In the genomic region with DNA sequence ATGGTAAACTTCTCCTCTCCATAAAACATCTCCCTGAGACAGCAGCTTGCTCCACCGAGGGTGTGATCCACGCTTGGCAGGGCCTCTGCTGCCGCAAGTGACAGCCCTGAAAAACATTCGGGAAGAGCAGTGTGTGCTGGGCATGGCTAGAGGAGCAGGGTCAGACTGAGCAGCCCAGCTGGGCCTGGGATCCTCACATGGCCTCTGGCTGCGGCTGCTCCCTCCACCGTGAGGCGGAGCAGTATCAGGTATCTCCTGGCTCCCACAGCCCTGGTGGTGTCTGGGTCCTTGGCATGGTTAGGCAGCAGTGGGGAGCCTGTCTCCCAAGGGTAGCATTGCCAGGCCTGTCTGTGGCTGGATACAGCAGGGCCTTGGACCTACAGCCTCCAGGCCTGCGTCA, we compare ENCODE assay signal across 9 mouse cellular contexts. TPM values are rescaled to one million over a fixed set of nuclear protein-coding genes. Genes with fewer than 3 reads are reported as not detected.
DNase-seq lines count a peak whose midpoint lies in the region; ATAC-seq and TF ChIP-seq lines count a peak whose summit lies in the region.
"Had no signal": no experiment of that assay in that cellular context is flagged by ENCODE, and none has a peak within 500 bp of the region (broad histone marks: within the 10 kb centered on the region; RNA-seq: fewer than 3 reads in every experiment).

No protein-coding gene starts in this region.

- no peak overlapping the region for H3ac ChIP-seq in myocyte (ENCODE audit: control insufficient read depth, insufficient read length)

- no peak for TF ChIP-seq CTCF in cerebellum, adult 2 months (IDR thresholded peaks at IDR 0.05; ENCODE audit: borderline replicate concordance, insufficient read depth, low read depth, low read length)
- no peak for TF ChIP-seq CTCF in left cerebral cortex, adult 2 months (IDR thresholded peaks at IDR 0.05)

- 11% methylated on average over 8 of the region's 8 CpGs for WGBS in cerebellum, adult 2 months
- 26% methylated on average over 8 of the region's 8 CpGs for WGBS in forebrain, embryonic 16.5 days
- WGBS in hindbrain, embryonic 15.5 days: 19% methylated on average over 8 of the region's 8 CpGs

- H3K9me3 ChIP-seq in forebrain, embryonic 16.5 days (ENCODE audit: control insufficient read depth, low read length): no peaks in the 10 kb centered on the region
- no peaks in the 10 kb centered on the region for H3K9me3 ChIP-seq in hindbrain, embryonic 15.5 days
- H3K9me3 ChIP-seq: liver, embryonic 15.5 days had no signal

- no peak overlapping the region for H3K4me3 ChIP-seq in cerebellum, adult 2 months (replicated peaks; ENCODE audit: insufficient read depth, low read depth, low read length)
- no peak overlapping the region for H3K4me3 ChIP-seq in forebrain, embryonic 16.5 days (replicated peaks; ENCODE audit: low read length)
- H3K4me3 ChIP-seq in hindbrain, embryonic 15.5 days: no peak overlapping the region
- no peak overlapping the region for H3K4me3 ChIP-seq in myocyte
- no peak overlapping the region for H3K4me3 ChIP-seq in left cerebral cortex, adult 2 months
- H3K4me3 ChIP-seq: liver, embryonic 15.5 days had no signal

- H3K9ac ChIP-seq in forebrain, embryonic 16.5 days (replicated peaks; ENCODE audit: low read depth, low read length): no peak overlapping the region
- H3K9ac ChIP-seq in hindbrain, embryonic 15.5 days: no peak overlapping the region
- H3K9ac ChIP-seq: liver, embryonic 15.5 days had no signal

- intact Hi-C loops in left cerebral cortex, adult 2 months (cut with DNase I): no loop called here

- H3K79me2 ChIP-seq in myocyte (ENCODE audit: control insufficient read depth, insufficient read depth): peaks cover 95% of the 10 kb centered on the region

- H3K36me3 ChIP-seq in forebrain, embryonic 16.5 days (ENCODE audit: control insufficient read depth, insufficient read depth): no peaks in the 10 kb centered on the region
- H3K36me3 ChIP-seq in hindbrain, embryonic 15.5 days: no peaks in the 10 kb centered on the region
- no peaks in the 10 kb centered on the region for H3K36me3 ChIP-seq in myocyte (ENCODE audit: control insufficient read depth, insufficient read depth)
- H3K36me3 ChIP-seq: liver, embryonic 15.5 days had no signal

- peak; percentile 32 for ATAC-seq in forebrain, embryonic 16.5 days
- ATAC-seq in hindbrain, embryonic 15.5 days (ENCODE audit: low FRiP score, low read depth): no peak

- peak overlapping the region; percentile 49 for H3K27ac ChIP-seq in cerebellum, adult 2 months (ENCODE audit: insufficient read depth, low read length)
- H3K27ac ChIP-seq in forebrain, embryonic 16.5 days (ENCODE audit: low read length): peak overlapping the region; percentile 84
- H3K27ac ChIP-seq in hindbrain, embryonic 15.5 days (replicated peaks): peak overlapping the region; percentile 75
- no peak overlapping the region; the same call in 1 of the 2 replicates for H3K27ac ChIP-seq in left cerebral cortex, adult 2 months
- H3K27ac ChIP-seq: liver, embryonic 15.5 days had no signal

- no peak for TF ChIP-seq POLR2A in cerebellum, adult 2 months (IDR thresholded peaks at IDR 0.05; ENCODE audit: borderline replicate concordance, insufficient read depth, low read length)
- peak; percentile 39 for TF ChIP-seq POLR2A in myocyte (IDR thresholded peaks at IDR 0.05; ENCODE audit: insufficient read length, low read depth)

- H3K27me3 ChIP-seq in cerebellum, adult 2 months (ENCODE audit: control insufficient read depth, insufficient read depth, low read length): no peaks in the 10 kb centered on the region
- no peaks in the 10 kb centered on the region for H3K27me3 ChIP-seq in forebrain, embryonic 16.5 days (replicated peaks; ENCODE audit: control insufficient read depth, insufficient read depth, low read length)
- H3K27me3 ChIP-seq in hindbrain, embryonic 15.5 days: no peaks in the 10 kb centered on the region
- no peaks in the 10 kb centered on the region for H3K27me3 ChIP-seq in myocyte (ENCODE audit: control insufficient read depth, insufficient read depth, insufficient read length)
- H3K27me3 ChIP-seq: liver, embryonic 15.5 days had no signal

- peak; percentile 63 to 64 for DNase-seq in cerebellum, adult 2 months
- no peak for DNase-seq in cerebellum, adult 11 months
- peak; percentile 89 for DNase-seq in MN1 (ENCODE audit: low spot score)
- no peak for DNase-seq in left cerebral cortex, adult 2 months (ENCODE audit: extremely low spot score in 1 of 2, low spot score in 2 of 2)
- no peak for DNase-seq in urinary bladder, postnatal 25 days (ENCODE audit: low spot score)

- H3K4me1 ChIP-seq in cerebellum, adult 2 months (ENCODE audit: control insufficient read depth, insufficient read depth, low read length): peaks cover 83% of the 10 kb centered on the region
- H3K4me1 ChIP-seq in forebrain, embryonic 16.5 days (replicated peaks; ENCODE audit: control insufficient read depth, insufficient read depth, low read length): peaks cover 68% of the 10 kb centered on the region
- H3K4me1 ChIP-seq in hindbrain, embryonic 15.5 days (replicated peaks): peaks cover 100% of the 10 kb centered on the region

- H3K4me2 ChIP-seq in forebrain, embryonic 16.5 days (ENCODE audit: low read length): 0 out of 2 replicates have a peak overlapping the region, but pooled peaks have one; percentile 6
- no peak overlapping the region for H3K4me2 ChIP-seq in hindbrain, embryonic 15.5 days
- H3K4me2 ChIP-seq in myocyte (ENCODE audit: low read depth): peak overlapping the region; percentile 55
- H3K4me2 ChIP-seq: liver, embryonic 15.5 days had no signal

TF ChIP-seq in myocyte, 11 proteins besides CTCF, POLR2A, EP300 and RAD21:
- TF ChIP-seq USF1 (IDR thresholded peaks at IDR 0.05; ENCODE audit: low read depth) (no peak), TCF12 (IDR thresholded peaks at IDR 0.05; ENCODE audit: insufficient read depth, poor library complexity, severe bottlenecking) (peak; percentile 30), CEBPB (IDR thresholded peaks at IDR 0.05; ENCODE audit: insufficient read depth, poor library complexity, severe bottlenecking) (no peak), REST (IDR thresholded peaks at IDR 0.05; ENCODE audit: insufficient read depth, insufficient read length) (no peak), MAX (IDR thresholded peaks at IDR 0.05; ENCODE audit: low read depth) (no peak), E2F4 (IDR thresholded peaks at IDR 0.05; ENCODE audit: insufficient read depth) (no peak), POLR2AphosphoS2 (IDR thresholded peaks at IDR 0.05; ENCODE audit: insufficient read length, low read depth) (peak; percentile 40), SRF (IDR thresholded peaks at IDR 0.05; ENCODE audit: control insufficient read depth, insufficient read length, low read depth) (peak; percentile 58), MYOD1 (IDR thresholded peaks at IDR 0.05; ENCODE audit: control insufficient read depth in 1 of 3, insufficient read length in 2 of 3, low read depth in 2 of 3) (peak in 2 of 3 experiments; percentile 80 to 91), MYOG (IDR thresholded peaks at IDR 0.05; ENCODE audit: control insufficient read depth in 1 of 3, insufficient read depth in 1 of 3, insufficient read length in 2 of 3, low read depth in 2 of 3) (peak; percentile 20 to 94 (median 57)), TCF3 (IDR thresholded peaks at IDR 0.05; ENCODE audit: insufficient read length, low read depth) (no peak)

RNA-seq across cellular contexts. Expression of a gene that starts 38.6 kb away (rescaled TPM):
- polyA plus RNA-seq in cerebellum, adult 2 months (2012; rRNA removed): 63.7 and 72.5 TPM in 2 replicates
- polyA plus RNA-seq in forebrain, embryonic 16.5 days (2015; fragmentation: Nextera tagmentation; extraction: Ambion mirVana): 52.6 and 56.6 TPM in 2 replicates
- 70.9 and 72.6 TPM in 2 replicates for polyA plus RNA-seq in hindbrain, embryonic 15.5 days (2015; fragmentation: Nextera tagmentation; extraction: Ambion mirVana)
- polyA plus RNA-seq in myocyte (2012; fragmentation: generic; extraction: Trizol): 34.5 TPM
- 100 to 1,000 TPM; 106 to 107 TPM for total RNA-seq in left cerebral cortex, adult 2 months (2021)

Comparison
In these comparisons a context has a peak if more than half of its experiments do, and no peak if none do; other contexts are left out.
1. DNase-seq: peak in cerebellum, adult 2 months (2 of 2) and MN1 (single experiment); none in cerebellum, adult 11 months (single experiment), left cerebral cortex, adult 2 months (0 of 2) and urinary bladder, postnatal 25 days (single experiment).